Mouse (Mus musculus): ENCODE results near the gene Nsun6. TPM values are rescaled to one million over a fixed set of nuclear protein-coding genes. Genes with fewer than 3 reads are reported as not detected.

Nsun6 gene
- total and polyA plus RNA-seq, 3 experiments, result 0.94 to 4.5 (median 4.3) TPM

DNA sequence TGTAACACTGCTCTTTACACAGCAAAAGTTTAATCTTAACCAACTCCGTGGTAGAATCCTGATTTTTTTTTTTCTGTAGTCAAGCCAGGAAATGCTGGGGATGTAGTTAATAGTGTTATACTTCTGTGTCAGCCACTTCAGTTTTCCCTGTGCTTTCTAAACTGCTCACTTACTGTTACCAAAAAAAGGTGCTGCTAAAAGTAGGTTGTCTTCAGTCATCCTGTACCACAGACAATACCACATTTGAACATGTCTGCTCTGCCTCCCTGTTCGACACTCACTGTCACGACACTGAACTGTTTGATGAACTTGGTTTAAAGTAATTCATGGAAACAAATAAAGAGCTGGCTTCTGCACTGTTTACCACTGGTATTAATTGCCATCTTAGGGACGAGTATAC, 66.4 kb downstream of the Nsun6 start:
- intact Hi-C loops (cut with DNase I), result no loop called here
- Histone ChIP-seq H3K27me3 (ENCODE audit: control insufficient read depth, insufficient read depth, low read length) (no peaks in the 10 kb centered on the region), H3K4me1 (ENCODE audit: control insufficient read depth, insufficient read depth, low read length) (no peaks in the 10 kb centered on the region), H3K36me3 (ENCODE audit: control insufficient read depth, insufficient read depth, low read length) (no peaks in the 10 kb centered on the region), H3K27ac (no peak overlapping the region), H3K4me3 (no peak overlapping the region), H3K79me2 (replicated peaks; ENCODE audit: control insufficient read depth, insufficient read depth, low read length) (no peaks in the 10 kb centered on the region), H3K9ac (ENCODE audit: low read depth, low read length) (no peak overlapping the region)
- TF ChIP-seq POLR2A (IDR thresholded peaks at IDR 0.05; ENCODE audit: insufficient read depth, low read depth, low read length) (no peak), CTCF (IDR thresholded peaks at IDR 0.05) (no peak), EP300 (IDR thresholded peaks at IDR 0.05; ENCODE audit: insufficient read depth, low read depth, low read length) (no peak)
- no peak for DNase-seq
- 66% methylated on average over 4 of the region's 4 CpGs for WGBS

DNA sequence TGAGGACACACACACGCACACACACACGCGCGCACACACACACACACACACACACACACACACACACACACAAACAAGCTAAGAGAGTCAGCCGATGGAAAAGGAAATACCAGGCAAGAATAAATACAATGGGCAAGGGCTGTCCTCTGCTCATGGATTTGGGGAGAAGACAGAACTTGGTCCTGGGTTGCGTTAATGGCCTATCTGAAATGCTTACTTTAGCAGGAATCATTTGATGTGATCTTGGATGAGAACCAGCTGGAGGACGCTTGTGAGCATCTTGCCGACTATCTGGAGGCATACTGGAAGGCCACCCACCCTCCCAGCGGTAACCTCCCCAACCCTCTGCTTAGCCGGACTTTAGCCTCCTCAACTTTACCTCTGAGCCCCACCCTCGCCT, 70.8 kb downstream of the Nsun6 start:
- H3K4me1 ChIP-seq (ENCODE audit: control insufficient read depth, insufficient read depth, low read length), result no peaks in the 10 kb centered on the region
- intact Hi-C loops (cut with DNase I), result no loop called here
- H3K79me2 ChIP-seq (replicated peaks; ENCODE audit: control insufficient read depth, insufficient read depth, low read length), result no peaks in the 10 kb centered on the region
- H3K9ac ChIP-seq (ENCODE audit: low read depth, low read length), result no peak overlapping the region
- TF ChIP-seq POLR2A (IDR thresholded peaks at IDR 0.05; ENCODE audit: insufficient read depth, low read depth, low read length) (no peak), EP300 (IDR thresholded peaks at IDR 0.05; ENCODE audit: insufficient read depth, low read depth, low read length) (no peak), CTCF (IDR thresholded peaks at IDR 0.05) (no peak)
- WGBS, result 75% methylated on average over 11 of the region's 11 CpGs
- no peaks in the 10 kb centered on the region for H3K27me3 ChIP-seq (ENCODE audit: control insufficient read depth, insufficient read depth, low read length)
- DNase-seq, result no peak
- no peak overlapping the region for H3K27ac ChIP-seq
- no peak overlapping the region for H3K4me3 ChIP-seq
- H3K36me3 ChIP-seq (ENCODE audit: control insufficient read depth, insufficient read depth, low read length), result no peaks in the 10 kb centered on the region; the same call in 1 of the 2 replicates

DNA sequence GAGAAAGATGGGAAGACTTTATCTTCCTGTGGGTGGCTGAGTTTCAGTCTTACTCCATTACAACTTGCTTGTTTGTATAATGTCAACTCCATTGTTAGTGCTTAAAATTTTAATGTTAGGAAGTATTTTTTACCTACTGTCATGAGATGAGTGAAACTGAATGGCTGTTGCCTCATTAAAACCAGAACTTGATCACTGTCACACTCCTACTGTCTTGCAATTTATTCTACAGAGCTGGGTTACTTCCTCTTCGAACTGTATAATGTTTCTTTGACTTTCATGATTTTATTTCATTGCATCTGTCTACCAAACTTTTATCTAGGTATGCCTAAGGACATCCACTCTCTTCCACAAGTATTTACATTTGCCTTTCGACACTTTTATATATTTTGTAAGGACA, 93.4 kb downstream of the Nsun6 start:
- Histone ChIP-seq H3K79me2 (replicated peaks; ENCODE audit: control insufficient read depth, insufficient read depth, low read length) (0 out of 2 replicates have a peak, but pooled peaks cover 2% of the 10 kb centered on the region), H3K4me3 (no peak overlapping the region), H3K27me3 (ENCODE audit: control insufficient read depth, insufficient read depth, low read length) (no peaks in the 10 kb centered on the region), H3K27ac (no peak overlapping the region), H3K9ac (ENCODE audit: low read depth, low read length) (no peak overlapping the region), H3K4me1 (ENCODE audit: control insufficient read depth, insufficient read depth, low read length) (no peaks in the 10 kb centered on the region; the same call in none of the 2 replicates), H3K36me3 (ENCODE audit: control insufficient read depth, insufficient read depth, low read length) (peaks cover 11% of the 10 kb centered on the region)
- intact Hi-C loops (cut with DNase I), result no loop called here
- no peak for DNase-seq
- no peak for TF ChIP-seq EP300 (IDR thresholded peaks at IDR 0.05; ENCODE audit: insufficient read depth, low read depth, low read length)
- TF ChIP-seq CTCF (IDR thresholded peaks at IDR 0.05), result no peak
- no peak for TF ChIP-seq POLR2A (IDR thresholded peaks at IDR 0.05; ENCODE audit: insufficient read depth, low read depth, low read length)
- WGBS, result 86% methylated on average over 2 of the region's 2 CpGs

GRCm38 (mm10) chr2:14960963-14961488, 93.8 kb downstream of the Nsun6 start:
- Histone ChIP-seq H3K27ac (no peak overlapping the region), H3K9ac (ENCODE audit: low read depth, low read length) (no peak overlapping the region), H3K36me3 (ENCODE audit: control insufficient read depth, insufficient read depth, low read length) (peaks cover 11% of the 10 kb centered on the region), H3K4me1 (ENCODE audit: control insufficient read depth, insufficient read depth, low read length) (no peaks in the 10 kb centered on the region; the same call in none of the 2 replicates), H3K79me2 (replicated peaks; ENCODE audit: control insufficient read depth, insufficient read depth, low read length) (0 out of 2 replicates have a peak, but pooled peaks cover 2% of the 10 kb centered on the region), H3K4me3 (no peak overlapping the region), H3K27me3 (ENCODE audit: control insufficient read depth, insufficient read depth, low read length) (no peaks in the 10 kb centered on the region)
- no peak for DNase-seq
- 50% methylated on average over 1 of the region's 1 CpGs for WGBS
- no peak for TF ChIP-seq CTCF (IDR thresholded peaks at IDR 0.05)
- TF ChIP-seq EP300 (IDR thresholded peaks at IDR 0.05; ENCODE audit: insufficient read depth, low read depth, low read length), result no peak
- no peak for TF ChIP-seq POLR2A (IDR thresholded peaks at IDR 0.05; ENCODE audit: insufficient read depth, low read depth, low read length)
- intact Hi-C loops (cut with DNase I), result no loop called here

- H3K79me2 ChIP-seq (replicated peaks; ENCODE audit: control insufficient read depth, insufficient read depth, low read length), result 0 out of 2 replicates have a peak, but pooled peaks cover 2% of the 10 kb centered on the region
- no peak overlapping the region for H3K27ac ChIP-seq
- peaks cover 3% of the 10 kb centered on the region; the same call in 1 of the 2 replicates for H3K36me3 ChIP-seq (ENCODE audit: control insufficient read depth, insufficient read depth, low read length)
- no peaks in the 10 kb centered on the region; the same call in 1 of the 2 replicates for H3K4me1 ChIP-seq (ENCODE audit: control insufficient read depth, insufficient read depth, low read length)
- TF ChIP-seq POLR2A (IDR thresholded peaks at IDR 0.05; ENCODE audit: insufficient read depth, low read depth, low read length) (no peak), EP300 (IDR thresholded peaks at IDR 0.05; ENCODE audit: insufficient read depth, low read depth, low read length) (no peak), CTCF (IDR thresholded peaks at IDR 0.05) (no peak)
- H3K9ac ChIP-seq (ENCODE audit: low read depth, low read length), result no peak overlapping the region
- 82% methylated on average over 2 of the region's 2 CpGs for WGBS
- H3K4me3 ChIP-seq, result no peak overlapping the region
- intact Hi-C loops (cut with DNase I), result no loop called here
- no peak for DNase-seq
- H3K27me3 ChIP-seq (ENCODE audit: control insufficient read depth, insufficient read depth, low read length), result no peaks in the 10 kb centered on the region
Observed at GRCm38 (mm10) chr2:14953090-14953489, 101.8 kb downstream of the Nsun6 start.

Other genes starting within 250 kb of the Nsun6 start
- gene Arl5b, start 5.7 kb downstream of the Nsun6 start, total RNA-seq (2021), result 10 to 100 TPM; 26.5 to 26.7 TPM
- 6.5 and 15.1 TPM in 2 replicates for gene Arl5b, start 5.7 kb downstream of the Nsun6 start, polyA plus RNA-seq (2012; rRNA removed)

All from heart, adult 2 months (tissue).